9 mouse cellular contexts compared by ENCODE assay signal in the genomic region with DNA sequence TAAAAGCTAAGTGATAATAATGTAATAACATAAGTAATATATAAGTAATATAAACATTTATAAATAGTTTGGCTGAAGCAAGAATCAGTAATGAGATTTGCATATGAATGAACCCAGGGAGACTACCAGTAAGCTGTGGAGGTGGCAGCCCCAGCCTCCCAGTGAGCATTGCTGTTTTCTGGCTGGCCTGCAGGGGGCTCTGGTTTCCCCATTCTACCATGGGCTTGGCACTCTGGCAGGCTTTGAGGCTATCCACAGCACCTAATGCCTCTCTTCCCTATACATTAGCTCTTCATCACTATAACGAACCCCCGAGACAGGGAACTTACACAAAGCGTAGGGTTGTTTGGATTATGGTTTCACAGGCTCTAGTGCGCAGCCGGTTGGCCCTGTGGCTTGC. TPM values are rescaled to one million over a fixed set of nuclear protein-coding genes. Genes with fewer than 3 reads are reported as not detected.
DNase-seq lines count a peak whose midpoint lies in the region; ATAC-seq and TF ChIP-seq lines count a peak whose summit lies in the region.
"Had no signal": no experiment of that assay in that cellular context is flagged by ENCODE, and none has a peak within 500 bp of the region (broad histone marks: within the 10 kb centered on the region; RNA-seq: fewer than 3 reads in every experiment).

No protein-coding gene starts in this region.

- H3K36me3 ChIP-seq in limb, embryonic 11.5 days (ENCODE audit: control insufficient read depth, insufficient read depth, low read length): no peaks in the 10 kb centered on the region
- H3K36me3 ChIP-seq in limb, embryonic 10.5 days: no peaks in the 10 kb centered on the region
- H3K36me3 ChIP-seq in liver, postnatal 0 days (replicated peaks; ENCODE audit: insufficient read depth, low read length): no peaks in the 10 kb centered on the region

- no peak overlapping the region for H3K9ac ChIP-seq in limb, embryonic 11.5 days (ENCODE audit: low read length)
- H3K9ac ChIP-seq in liver, postnatal 0 days (replicated peaks): no peak overlapping the region

- no peak for TF ChIP-seq EP300 in liver, postnatal 0 days (IDR thresholded peaks at IDR 0.05; ENCODE audit: low read depth)

- H3K27me3 ChIP-seq in limb, embryonic 11.5 days (ENCODE audit: control insufficient read depth, insufficient read depth, low read length): 0 out of 2 replicates have a peak, but pooled peaks cover 2% of the 10 kb centered on the region
- H3K27me3 ChIP-seq in limb, embryonic 10.5 days (ENCODE audit: low read depth, poor library complexity, severe bottlenecking): peaks cover 31% of the 10 kb centered on the region; the same call in 1 of the 2 replicates
- H3K27me3 ChIP-seq in liver, postnatal 0 days (ENCODE audit: insufficient read depth, low read length): no peaks in the 10 kb centered on the region; the same call in 1 of the 2 replicates

- TF ChIP-seq CTCF in liver, postnatal 0 days (IDR thresholded peaks at IDR 0.05; ENCODE audit: low read depth): peak; percentile 59

- H3K4me1 ChIP-seq in limb, embryonic 11.5 days (ENCODE audit: control insufficient read depth, insufficient read depth, low read length): no peaks in the 10 kb centered on the region
- peaks cover 24% of the 10 kb centered on the region for H3K4me1 ChIP-seq in limb, embryonic 10.5 days
- H3K4me1 ChIP-seq in liver, postnatal 0 days (ENCODE audit: insufficient read depth): no peaks in the 10 kb centered on the region

- H3K27ac ChIP-seq in limb, embryonic 11.5 days (replicated peaks; ENCODE audit: low read depth, low read length): no peak overlapping the region
- H3K27ac ChIP-seq in limb, embryonic 10.5 days: no peak overlapping the region
- H3K27ac ChIP-seq in liver, postnatal 0 days (ENCODE audit: low read depth): no peak overlapping the region
- H3K27ac ChIP-seq: macrophage had no signal

- ATAC-seq in limb, embryonic 11.5 days (ENCODE audit: insufficient number of reproducible peaks, low FRiP score, low TSS enrichment, low read depth): no peak
- ATAC-seq in liver, postnatal 0 days: no peak

- 70% methylated on average over 5 of the region's 5 CpGs for WGBS in limb, embryonic 11.5 days
- 75% methylated on average over 5 of the region's 5 CpGs for WGBS in limb, embryonic 10.5 days
- WGBS in liver, postnatal 0 days (ENCODE audit: insufficient replicate concordance): 62% methylated on average over 5 of the region's 5 CpGs

- H3K4me3 ChIP-seq in limb, embryonic 11.5 days (ENCODE audit: low read depth, low read length): no peak overlapping the region
- no peak overlapping the region for H3K4me3 ChIP-seq in limb, embryonic 10.5 days
- no peak overlapping the region for H3K4me3 ChIP-seq in liver, postnatal 0 days (ENCODE audit: low read depth, low read length)

- no peak overlapping the region for H3K4me2 ChIP-seq in limb, embryonic 11.5 days (ENCODE audit: low read depth, severe bottlenecking)
- H3K4me2 ChIP-seq in liver, postnatal 0 days (ENCODE audit: low read depth, low read length): no peak overlapping the region

- DNase-seq in embryo, embryonic 10 days (ENCODE audit: low spot score): peak; percentile 31
- no peak for DNase-seq in embryo, embryonic 9.5 days (ENCODE audit: extremely low spot score)
- peak; percentile 51 for DNase-seq in limb, embryonic 11.5 days (ENCODE audit: low spot score)
- DNase-seq in limb, embryonic 10.5 days (ENCODE audit: low spot score): no peak
- peak; percentile 74 for DNase-seq in ZHBTc4 (ENCODE audit: low read depth, low spot score)
- peak; percentile 47 for DNase-seq in liver, postnatal 0 days
- DNase-seq in urinary bladder, postnatal 25 days (ENCODE audit: low spot score): no peak
- DNase-seq in ovary, adult 18-20 months (ENCODE audit: low spot score): no peak

- H3K9me3 ChIP-seq in limb, embryonic 11.5 days (ENCODE audit: control insufficient read depth, low read length): no peaks in the 10 kb centered on the region
- no peaks in the 10 kb centered on the region for H3K9me3 ChIP-seq in limb, embryonic 10.5 days (replicated peaks)
- H3K9me3 ChIP-seq in liver, postnatal 0 days (ENCODE audit: low read length): no peaks in the 10 kb centered on the region

RNA-seq across cellular contexts. Expression of a gene that starts 53.5 kb away (rescaled TPM):
- 14.6 and 17.5 TPM in 2 replicates for polyA plus RNA-seq in limb, embryonic 11.5 days (2014; fragmentation: Nextera tagmentation; extraction: Ambion mirVana)
- polyA plus RNA-seq in limb, embryonic 10.5 days (2016; fragmentation: Nextera tagmentation; extraction: Ambion mirVana): 14.9 and 18.0 TPM in 2 replicates
- polyA plus RNA-seq in liver, postnatal 0 days (2015; fragmentation: Nextera tagmentation; extraction: Ambion mirVana): 4.7 and 5.5 TPM in 2 replicates

Comparison
In these comparisons a context has a peak if more than half of its experiments do, and no peak if none do; other contexts are left out.
1. DNase-seq: peak in embryo, embryonic 10 days (single experiment), limb, embryonic 11.5 days (single experiment), ZHBTc4 (single experiment) and liver, postnatal 0 days (single experiment); none in embryo, embryonic 9.5 days (single experiment), limb, embryonic 10.5 days (single experiment), urinary bladder, postnatal 25 days (single experiment) and ovary, adult 18-20 months (single experiment).